Mouse (Mus musculus) intestine, postnatal 0 days (tissue): ENCODE measurements around the gene Nr3c2. TPM values are rescaled to one million over a fixed set of nuclear protein-coding genes. Genes with fewer than 3 reads are reported as not detected.

ENCODE experiments used
- ATAC-seq: fragments of 200-750 bp; cut with Nextera tagmentation; 2 replicates; pipeline ENCODE4 v1.8.0; 2017; ENCODE audit warnings: mild to moderate bottlenecking, moderate TSS enrichment, moderate library complexity
- H3K27ac ChIP-seq: fragments of 300-500 bp; sonication (generic); 2 replicates; pipeline ENCODE4 v1.5.1; 2014; ENCODE audit warnings: mild to moderate bottlenecking, low read depth, low read length, moderate library complexity
- H3K27me3 ChIP-seq: fragments of 300-500 bp; sonication (generic); replicated peaks from 2 replicates; pipeline ENCODE4 v1.6.1; 2014; ENCODE audit warnings: low read length, mixed read lengths; ENCODE audit not compliant: control insufficient read depth, insufficient read depth
- H3K36me3 ChIP-seq: fragments of 300-500 bp; sonication (generic); 2 replicates; pipeline ENCODE4 v1.6.1; 2014; ENCODE audit warnings: mild to moderate bottlenecking, moderate library complexity; ENCODE audit not compliant: control insufficient read depth, insufficient read depth
- H3K4me1 ChIP-seq: fragments of 300-500 bp; sonication (generic); replicated peaks from 2 replicates; pipeline ENCODE4 v1.6.1; 2014; ENCODE audit warnings: antibody characterized with exemption, low read length, mixed read lengths; ENCODE audit not compliant: control insufficient read depth, insufficient read depth
- H3K4me2 ChIP-seq: fragments of 300-500 bp; sonication (generic); replicated peaks from 2 replicates; pipeline ENCODE4 v1.6.1; 2014; ENCODE audit warnings: low read depth, mild to moderate bottlenecking, moderate library complexity
- H3K4me3 ChIP-seq: fragments of 300-500 bp; sonication (generic); 2 replicates; pipeline ENCODE4 v1.5.1; 2014; ENCODE audit warnings: low read depth, low read length
- H3K9ac ChIP-seq: fragments of 300-500 bp; sonication (generic); 2 replicates; pipeline ENCODE4 v1.6.1; 2014; ENCODE audit warnings: mild to moderate bottlenecking, low read depth, low read length
- H3K9me3 ChIP-seq: fragments of 300-500 bp; sonication (generic); 2 replicates; pipeline ENCODE4 v1.6.1; 2016; ENCODE audit warnings: mixed run types; ENCODE audit not compliant: control insufficient read depth
- CTCF ChIP-seq: sonication (generic); IDR thresholded peaks from 2 replicates; pipeline ENCODE4 v1.5.1; 2016; ENCODE audit warnings: low read depth, mild to moderate bottlenecking, control low read depth, antibody characterized with exemption, moderate library complexity
- WGBS: fragments of 180-500 bp; shearing (Covaris S2); extraction: QIAGEN DNeasy Blood & Tissue Kit; methylation state at CpG from one replicate; pipeline ENCODE4 v1.1.7; 2014; 5-methylcytosine and 5-hydroxymethylcytosine counted together
- polyA plus RNA-seq: library from polyadenylated mRNA; unstranded; fragments of >200 nt; fragmentation: Nextera tagmentation; extraction: Ambion mirVana; gene quantifications from 2 replicates; pipeline ENCODE4 v1.2.1, GENCODE M21; 2015

Gene Nr3c2
- 6.9 and 7.4 TPM in 2 replicates for polyA plus RNA-seq

GRCm38 (mm10) chr8:76899411-76900154 is at the start of gene Nr3c2:
Gene Nr3c2 (plus strand): TSS chr8:76899442.
- TF ChIP-seq CTCF: peak; percentile 55
- 0% methylated on average over 36 of the region's 47 CpGs for WGBS
- Histone ChIP-seq H3K9me3 (no peaks in the 10 kb centered on the region), H3K4me3 (peak within 1 kb of the TSS; percentile 75), H3K27me3 (0 out of 2 replicates have a peak, but pooled peaks cover 4% of the 10 kb centered on the region), H3K4me2 (peak within 1 kb of the TSS; percentile 98), H3K36me3 (no peaks in the 10 kb centered on the region), H3K27ac (peak within 1 kb of the TSS; percentile 57), H3K4me1 (0 out of 2 replicates have a peak, but pooled peaks cover 4% of the 10 kb centered on the region), H3K9ac (peak within 1 kb of the TSS; percentile 62)
- ATAC-seq: no peak

GRCm38 (mm10) chr8:76858534-76858933 is 40.7 kb upstream of the Nr3c2 start:
- H3K9me3 ChIP-seq: no peaks in the 10 kb centered on the region
- H3K4me2 ChIP-seq: no peak overlapping the region
- no peak overlapping the region for H3K4me3 ChIP-seq
- no peaks in the 10 kb centered on the region for H3K4me1 ChIP-seq
- WGBS: 64% methylated on average over 2 of the region's 2 CpGs
- no peaks in the 10 kb centered on the region for H3K27me3 ChIP-seq
- no peak for ATAC-seq
- H3K9ac ChIP-seq: no peak overlapping the region
- H3K36me3 ChIP-seq: no peaks in the 10 kb centered on the region
- no peak for TF ChIP-seq CTCF
- H3K27ac ChIP-seq: no peak overlapping the region

- Histone ChIP-seq H3K9ac (no peak overlapping the region), H3K9me3 (no peaks in the 10 kb centered on the region), H3K27me3 (no peaks in the 10 kb centered on the region), H3K4me1 (no peaks in the 10 kb centered on the region), H3K36me3 (no peaks in the 10 kb centered on the region), H3K4me3 (no peak overlapping the region), H3K4me2 (no peak overlapping the region), H3K27ac (no peak overlapping the region)
- TF ChIP-seq CTCF: no peak
- no peak for ATAC-seq
Observed at GRCm38 (mm10) chr8:76859709-76860108, 39.5 kb upstream of the Nr3c2 start.

GRCm38 (mm10) chr8:76863066-76863465 is 36.2 kb upstream of the Nr3c2 start:
- no peaks in the 10 kb centered on the region for H3K9me3 ChIP-seq
- H3K9ac ChIP-seq: no peak overlapping the region
- 86% methylated on average over 1 of the region's 1 CpGs for WGBS
- no peaks in the 10 kb centered on the region for H3K27me3 ChIP-seq
- H3K36me3 ChIP-seq: no peaks in the 10 kb centered on the region
- no peaks in the 10 kb centered on the region for H3K4me1 ChIP-seq
- no peak overlapping the region for H3K27ac ChIP-seq
- no peak overlapping the region for H3K4me2 ChIP-seq
- H3K4me3 ChIP-seq: no peak overlapping the region
- no peak for ATAC-seq
- TF ChIP-seq CTCF: no peak

- Histone ChIP-seq H3K4me3 (no peak overlapping the region), H3K27ac (no peak overlapping the region), H3K36me3 (no peaks in the 10 kb centered on the region), H3K4me1 (no peaks in the 10 kb centered on the region), H3K9ac (no peak overlapping the region), H3K27me3 (no peaks in the 10 kb centered on the region), H3K4me2 (no peak overlapping the region), H3K9me3 (no peaks in the 10 kb centered on the region)
- WGBS: 87% methylated on average over 2 of the region's 2 CpGs
- no peak for ATAC-seq
- TF ChIP-seq CTCF: no peak
Observed at GRCm38 (mm10) chr8:76876809-76877208, 22.4 kb upstream of the Nr3c2 start.

GRCm38 (mm10) chr8:76897050-76897449 is 2.2 kb upstream of the Nr3c2 start:
- H3K36me3 ChIP-seq: no peaks in the 10 kb centered on the region
- 5% methylated on average over 2 of the region's 2 CpGs for WGBS

More at GRCm38 (mm10) chr8:76897050-76897449, 2.2 kb upstream of the Nr3c2 start:
- no peak for ATAC-seq
- Histone ChIP-seq H3K4me2 (no peak overlapping the region), H3K9me3 (no peaks in the 10 kb centered on the region), H3K27me3 (0 out of 2 replicates have a peak, but pooled peaks cover 4% of the 10 kb centered on the region), H3K27ac (no peak overlapping the region), H3K4me1 (0 out of 2 replicates have a peak, but pooled peaks cover 4% of the 10 kb centered on the region), H3K9ac (no peak overlapping the region), H3K4me3 (no peak overlapping the region)
- no peak for TF ChIP-seq CTCF
